Mouse (Mus musculus): Measurements from ENCODE around the gene Camkk2.

DNA sequence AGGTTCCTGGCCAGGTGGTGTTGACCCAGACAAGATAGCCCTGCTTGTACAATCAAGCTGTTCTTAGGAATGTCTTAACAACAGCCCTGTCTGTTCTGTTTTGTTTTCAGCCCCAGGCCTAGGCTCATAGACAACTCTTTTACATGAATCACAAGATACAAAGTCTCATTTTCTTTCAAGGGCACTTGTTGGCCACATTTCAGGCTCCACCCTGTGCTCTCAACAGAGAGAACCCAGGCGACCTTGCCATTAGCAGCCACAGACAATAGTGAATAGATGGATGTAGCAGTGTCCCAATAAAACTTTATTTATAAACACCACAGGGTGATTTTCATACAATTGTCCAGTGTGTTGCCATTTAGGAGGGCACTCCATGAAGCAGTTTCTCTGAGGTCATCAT lies 2.9 kb upstream of the Camkk2 start:
- no peak for TF ChIP-seq POLR2A (IDR thresholded peaks at IDR 0.05; ENCODE audit: borderline replicate concordance, insufficient read depth, low read length)
- TF ChIP-seq CTCF (IDR thresholded peaks at IDR 0.05; ENCODE audit: borderline replicate concordance, insufficient read depth, low read depth, low read length), result no peak
